Mouse (Mus musculus) midbrain, postnatal 0 days (tissue): ENCODE measurements around the gene Rabep1. TPM values are rescaled to one million over a fixed set of nuclear protein-coding genes. Genes with fewer than 3 reads are reported as not detected.

Source experiments
- ATAC-seq: fragments of 200-750 bp; cut with Nextera tagmentation; 2 replicates; pipeline ENCODE4 v1.8.0; 2017; ENCODE audit warnings: moderate number of reproducible peaks, mild to moderate bottlenecking, moderate TSS enrichment, moderate library complexity; ENCODE audit not compliant: low FRiP score
- DNase-seq: peaks from one replicate; pipeline ENCODE4 v3.0.0-alpha.2; 2015; ENCODE audit warnings: low spot score
- H3K27ac ChIP-seq: fragments of 300-500 bp; sonication (generic); 2 replicates; pipeline ENCODE4 v1.5.1; 2014; ENCODE audit warnings: low read depth, mild to moderate bottlenecking, low read length, mixed read lengths
- H3K27me3 ChIP-seq: fragments of 300-500 bp; sonication (generic); 2 replicates; pipeline ENCODE4 v1.6.1; 2014; ENCODE audit warnings: low read length, control low read depth, mixed read lengths; ENCODE audit not compliant: insufficient read depth
- H3K36me3 ChIP-seq: fragments of 300-500 bp; sonication (generic); 2 replicates; pipeline ENCODE4 v1.6.1; 2014; ENCODE audit warnings: low read length, control low read depth, mixed read lengths; ENCODE audit not compliant: insufficient read depth
- H3K4me1 ChIP-seq: fragments of 300-500 bp; sonication (generic); 2 replicates; pipeline ENCODE4 v1.6.1; 2014; ENCODE audit warnings: mild to moderate bottlenecking, control low read depth, antibody characterized with exemption, low read length, mixed read lengths; ENCODE audit not compliant: insufficient read depth
- H3K4me2 ChIP-seq: fragments of 300-500 bp; sonication (generic); 2 replicates; pipeline ENCODE4 v1.6.1; 2014; ENCODE audit warnings: low read depth, mild to moderate bottlenecking, low read length, mixed read lengths; ENCODE audit not compliant: poor library complexity, severe bottlenecking
- H3K4me3 ChIP-seq: fragments of 300-500 bp; sonication (generic); 2 replicates; pipeline ENCODE4 v1.5.1; 2014; ENCODE audit warnings: low read depth, mild to moderate bottlenecking, low read length, moderate library complexity
- H3K9ac ChIP-seq: fragments of 300-500 bp; sonication (generic); replicated peaks from 2 replicates; pipeline ENCODE4 v1.6.1; 2014; ENCODE audit warnings: mild to moderate bottlenecking, low read length, moderate library complexity, mixed read lengths; ENCODE audit not compliant: poor library complexity, severe bottlenecking
- H3K9me3 ChIP-seq: fragments of 300-500 bp; sonication (generic); 2 replicates; pipeline ENCODE4 v1.6.1; 2016; ENCODE audit warnings: low read length, control low read depth
- CTCF ChIP-seq: IDR thresholded peaks from 2 replicates; pipeline ENCODE4 v1.5.1; 2016; ENCODE audit warnings: antibody characterized with exemption, mild to moderate bottlenecking
- WGBS: fragments of 180-500 bp; shearing (Covaris S2); extraction: QIAGEN DNeasy Blood & Tissue Kit; methylation state at CpG from one replicate; pipeline ENCODE4 v1.1.7; 2014; 5-methylcytosine and 5-hydroxymethylcytosine counted together
- polyA plus RNA-seq: library from polyadenylated mRNA; unstranded; fragments of >200 nt; fragmentation: Nextera tagmentation; extraction: Ambion mirVana; gene quantifications from 2 replicates; pipeline ENCODE4 v1.2.1, GENCODE M21; 2015
- total RNA-seq: library from RNA; depleted of rRNA; stranded (reverse); fragments of >200 nt; gene quantifications from 2 replicates; pipeline ENCODE4 v1.2.3, GENCODE M21; 2014; rRNA removed

Rabep1 gene
- 66.4 and 98.4 TPM in 2 replicates for total RNA-seq
- 102 and 116 TPM in 2 replicates for polyA plus RNA-seq

DNA sequence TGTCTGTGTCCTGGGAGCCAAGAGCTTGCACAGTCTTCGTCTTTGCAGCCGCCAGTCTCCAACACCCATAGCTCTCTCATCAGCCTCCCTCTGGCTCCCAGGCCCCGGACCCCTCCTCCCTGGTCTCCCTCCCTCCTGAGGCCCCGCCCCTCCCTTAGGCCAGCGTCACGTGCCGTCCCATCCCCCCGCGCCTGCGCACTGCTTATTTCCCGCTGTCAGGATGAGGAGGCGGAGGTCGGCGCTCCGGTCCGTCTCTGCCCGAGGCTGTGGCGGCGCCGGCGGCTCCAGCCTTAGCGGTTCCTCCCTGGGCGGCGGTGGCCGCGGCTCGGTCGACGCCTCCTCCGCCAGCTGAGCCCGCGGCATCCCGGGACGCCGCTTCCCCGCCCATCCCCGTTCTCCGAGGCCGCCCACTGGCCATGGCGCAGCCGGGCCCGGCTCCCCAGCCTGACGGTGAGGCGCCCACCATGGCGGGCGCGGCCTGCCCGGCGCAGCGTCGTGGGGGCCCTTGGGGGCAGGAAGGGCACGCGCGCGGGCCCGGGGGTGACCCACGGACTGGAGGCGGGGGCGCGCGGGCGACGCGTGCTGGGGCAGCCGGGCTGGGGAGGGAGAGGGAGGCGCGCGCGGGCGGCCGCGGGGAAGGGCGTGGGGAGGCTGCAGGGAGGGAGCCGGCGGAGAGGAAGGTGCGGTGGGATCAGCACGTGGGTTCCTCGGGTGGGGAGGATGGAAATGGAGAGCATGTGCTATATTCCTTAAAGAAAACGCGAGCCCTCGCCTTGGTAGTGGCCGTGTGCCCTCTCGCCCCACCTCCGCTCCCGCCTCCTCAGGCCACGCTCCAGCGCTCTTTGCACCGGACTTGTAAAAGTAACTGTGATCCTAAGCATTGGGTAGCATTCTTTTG, at the start of gene Rabep1:
Gene Rabep1, plus strand, starts transcription at position 220 of the 898 bp plus-strand sequence.
- ATAC-seq: peak; percentile 98
- Histone ChIP-seq H3K4me1 (no peaks in the 10 kb centered on the region), H3K27ac (peak within 1 kb of the TSS; percentile 90), H3K27me3 (no peaks in the 10 kb centered on the region), H3K4me3 (peak within 1 kb of the TSS; percentile 94), H3K9ac (peak within 1 kb of the TSS; percentile 96), H3K36me3 (no peaks in the 10 kb centered on the region), H3K9me3 (no peaks in the 10 kb centered on the region), H3K4me2 (peak within 1 kb of the TSS; percentile 51)
- DNase-seq: peak; percentile 96
- 0% methylated on average over 42 of the region's 88 CpGs for WGBS
- no peak for TF ChIP-seq CTCF

DNA sequence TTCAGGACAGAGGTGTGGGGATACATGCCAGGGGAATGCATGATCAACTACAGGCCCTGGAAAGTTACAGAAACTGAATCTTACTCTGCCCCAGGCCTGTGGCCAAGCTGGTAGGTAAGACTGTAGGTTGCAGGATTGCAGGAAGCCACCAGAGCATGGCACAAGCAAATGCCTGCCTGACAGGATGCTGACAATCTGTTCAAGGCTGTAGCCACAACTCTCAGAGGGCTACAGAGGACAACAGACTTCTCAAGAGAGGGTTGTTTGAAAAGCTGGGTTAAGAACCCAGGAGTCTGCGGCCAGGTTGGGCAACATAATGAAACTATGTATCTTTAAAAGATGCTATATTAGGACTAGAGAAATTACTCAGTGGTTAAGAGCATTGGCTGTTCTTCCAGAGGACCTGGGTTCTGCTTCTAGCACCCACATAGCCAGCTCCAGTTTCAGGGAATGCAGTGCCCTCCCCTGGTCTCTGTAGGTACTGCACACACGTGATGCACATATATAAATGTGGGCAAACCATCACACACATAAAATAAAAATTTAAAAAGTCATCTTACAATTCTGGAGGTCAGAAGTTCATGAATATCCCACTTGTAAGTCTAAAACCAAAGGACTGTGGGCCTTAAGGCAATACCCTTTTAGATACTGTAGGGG, 42.2 kb upstream of the Rabep1 start:
- H3K9me3 ChIP-seq: no peaks in the 10 kb centered on the region
- no peak overlapping the region for H3K9ac ChIP-seq
- no peak for ATAC-seq
- no peak overlapping the region for H3K4me2 ChIP-seq
- no peak for DNase-seq
- H3K4me3 ChIP-seq: no peak overlapping the region
- no peaks in the 10 kb centered on the region for H3K27me3 ChIP-seq
- H3K4me1 ChIP-seq: no peaks in the 10 kb centered on the region
- H3K36me3 ChIP-seq: no peaks in the 10 kb centered on the region
- TF ChIP-seq CTCF: no peak
- WGBS: 89% methylated on average over 2 of the region's 2 CpGs
- no peak overlapping the region for H3K27ac ChIP-seq

DNA sequence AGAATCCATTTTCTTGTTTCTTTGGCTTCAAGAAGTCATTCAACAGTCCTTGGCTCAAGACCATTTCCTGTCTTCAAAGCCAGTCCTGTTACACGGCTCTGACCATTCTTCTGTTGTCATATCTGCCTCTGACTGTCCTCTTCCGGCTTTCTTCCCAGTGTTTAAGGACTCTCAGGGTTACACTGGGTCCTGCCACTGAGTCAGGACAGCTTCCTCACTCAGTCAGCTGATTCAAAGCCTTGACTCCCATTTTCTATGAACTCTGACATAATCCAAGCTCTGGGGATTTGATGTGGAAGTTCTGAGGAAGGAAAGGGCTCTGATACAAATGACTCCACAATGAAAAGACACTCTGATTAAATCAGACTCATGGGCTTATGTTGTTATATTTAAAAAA, 41.7 kb upstream of the Rabep1 start:
- no peak for ATAC-seq
- no peaks in the 10 kb centered on the region for H3K36me3 ChIP-seq
- TF ChIP-seq CTCF: no peak
- H3K9ac ChIP-seq: no peak overlapping the region
- no peak overlapping the region for H3K27ac ChIP-seq
- H3K27me3 ChIP-seq: no peaks in the 10 kb centered on the region
- no peak overlapping the region for H3K4me3 ChIP-seq
- no peaks in the 10 kb centered on the region for H3K4me1 ChIP-seq
- DNase-seq: no peak
- no peaks in the 10 kb centered on the region for H3K9me3 ChIP-seq
- WGBS: 76% methylated on average over 2 of the region's 2 CpGs
- H3K4me2 ChIP-seq: no peak overlapping the region

DNA sequence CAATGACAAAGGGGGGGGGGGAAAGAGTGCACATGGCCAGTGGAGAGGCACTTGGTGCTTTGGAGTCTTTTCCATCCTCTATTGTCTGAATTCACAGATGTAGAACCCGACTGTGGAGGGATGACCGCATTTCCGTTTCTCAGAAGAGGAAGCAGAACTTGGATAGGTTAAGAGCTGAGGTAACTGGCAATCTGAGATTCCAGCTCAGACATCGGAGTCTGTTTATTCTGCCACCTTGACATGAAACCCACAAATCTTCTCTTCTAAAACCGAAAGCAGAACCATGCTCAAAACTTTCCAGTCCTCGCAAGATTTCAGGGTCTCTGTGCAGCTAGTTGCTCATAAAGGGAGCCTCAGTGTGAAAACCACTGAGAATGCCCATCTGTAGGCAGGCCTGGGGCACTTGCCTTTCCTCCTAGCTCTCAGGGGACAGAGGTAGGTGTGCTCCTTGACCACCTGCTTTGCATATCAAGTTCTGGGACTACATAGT, 40.8 kb upstream of the Rabep1 start:
- Histone ChIP-seq H3K36me3 (no peaks in the 10 kb centered on the region), H3K4me1 (no peaks in the 10 kb centered on the region), H3K4me2 (no peak overlapping the region), H3K9ac (no peak overlapping the region), H3K27ac (no peak overlapping the region), H3K9me3 (no peaks in the 10 kb centered on the region), H3K4me3 (no peak overlapping the region), H3K27me3 (no peaks in the 10 kb centered on the region)
- ATAC-seq (no peak), DNase-seq (no peak)
- WGBS: 82% methylated on average over 6 of the region's 6 CpGs
- TF ChIP-seq CTCF: no peak

DNA sequence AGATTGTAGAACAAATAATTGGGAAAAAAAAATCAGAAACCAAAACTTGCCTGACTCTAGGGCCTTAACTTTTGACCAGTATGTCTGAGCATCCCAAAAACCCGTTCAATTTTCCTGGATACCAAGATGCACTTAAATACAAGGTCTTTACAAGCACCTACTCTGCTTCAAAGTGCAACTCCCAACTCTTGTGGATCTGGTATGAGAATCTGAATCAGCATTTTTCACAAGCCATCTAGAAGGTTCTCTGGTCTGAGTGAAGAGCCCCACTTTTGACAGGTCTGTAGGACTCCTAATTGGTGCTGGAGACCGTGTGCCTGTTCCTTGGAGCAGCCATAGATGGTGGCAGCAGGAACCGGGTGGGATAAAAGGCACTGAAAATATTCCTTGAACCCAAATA, 40.2 kb upstream of the Rabep1 start:
- H3K9me3 ChIP-seq: no peaks in the 10 kb centered on the region
- no peak overlapping the region for H3K4me2 ChIP-seq
- no peaks in the 10 kb centered on the region for H3K27me3 ChIP-seq
- no peak for TF ChIP-seq CTCF
- ATAC-seq: no peak
- no peaks in the 10 kb centered on the region for H3K4me1 ChIP-seq
- WGBS: 79% methylated on average over 3 of the region's 3 CpGs
- H3K36me3 ChIP-seq: no peaks in the 10 kb centered on the region
- no peak overlapping the region for H3K4me3 ChIP-seq
- DNase-seq: no peak
- H3K27ac ChIP-seq: no peak overlapping the region
- H3K9ac ChIP-seq: no peak overlapping the region
